Mouse (Mus musculus) cerebellum, postnatal 25 days (tissue): ENCODE results near the gene Prr36.
A peak's percentile ranks its signal among the peaks of the same experiment; 100 is the strongest.
"Not testable (repeated sequence)": the region's sequence is repeated elsewhere in the genome, so short reads cannot be mapped to it uniquely, and the experiment has no call there.

Source experiments
- DNase-seq, 2 experiments: peaks; one replicate each; pipeline ENCODE4 v3.0.0; 2021; ENCODE audit warnings: mixed read lengths in 2 of 2

The Prr36 gene

DNA sequence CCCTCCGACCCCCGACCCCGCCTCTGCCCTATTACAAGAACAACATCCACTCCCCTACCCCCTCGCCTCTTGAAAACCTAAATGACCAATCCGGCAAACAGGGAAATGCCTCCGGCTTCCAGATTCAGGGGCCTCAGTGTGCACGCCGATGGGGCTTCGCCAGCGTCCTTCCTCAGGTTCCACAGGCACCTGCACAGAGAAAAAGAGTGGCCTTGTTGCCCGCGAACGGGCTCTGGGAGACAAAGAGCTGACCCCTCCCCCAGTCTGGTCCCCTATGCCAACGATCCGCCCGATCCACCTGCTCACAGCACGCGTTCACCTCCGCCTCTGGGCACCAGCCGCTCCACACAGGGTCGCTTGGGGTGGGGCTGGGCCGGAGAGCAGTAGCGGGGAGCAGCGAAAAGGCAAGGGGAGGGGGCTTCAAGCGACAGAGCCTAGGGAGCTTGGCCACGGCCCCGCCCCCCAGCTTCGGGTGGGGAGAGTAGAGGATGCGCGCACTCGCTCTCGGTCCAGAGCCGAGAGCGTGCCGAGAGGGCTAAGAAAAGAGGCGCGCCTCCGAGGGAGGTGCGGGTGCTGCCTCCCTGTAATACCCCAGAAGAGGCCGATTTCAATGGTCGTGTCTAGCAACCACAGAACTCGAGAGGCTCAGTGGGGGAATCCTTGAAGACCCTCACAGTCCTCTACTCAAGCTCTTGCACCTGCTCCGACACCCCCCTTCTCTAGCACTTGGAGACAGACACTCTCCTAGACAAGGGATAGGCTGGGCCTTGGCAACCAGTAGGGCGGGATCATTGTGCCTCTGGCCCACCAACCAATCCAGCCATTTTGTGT lies at the start of gene Prr36:
Prr36 (minus strand) TSS at position 669 of the 831 bp plus-strand sequence.
- peak; percentile 78 to 79 for DNase-seq

DNA sequence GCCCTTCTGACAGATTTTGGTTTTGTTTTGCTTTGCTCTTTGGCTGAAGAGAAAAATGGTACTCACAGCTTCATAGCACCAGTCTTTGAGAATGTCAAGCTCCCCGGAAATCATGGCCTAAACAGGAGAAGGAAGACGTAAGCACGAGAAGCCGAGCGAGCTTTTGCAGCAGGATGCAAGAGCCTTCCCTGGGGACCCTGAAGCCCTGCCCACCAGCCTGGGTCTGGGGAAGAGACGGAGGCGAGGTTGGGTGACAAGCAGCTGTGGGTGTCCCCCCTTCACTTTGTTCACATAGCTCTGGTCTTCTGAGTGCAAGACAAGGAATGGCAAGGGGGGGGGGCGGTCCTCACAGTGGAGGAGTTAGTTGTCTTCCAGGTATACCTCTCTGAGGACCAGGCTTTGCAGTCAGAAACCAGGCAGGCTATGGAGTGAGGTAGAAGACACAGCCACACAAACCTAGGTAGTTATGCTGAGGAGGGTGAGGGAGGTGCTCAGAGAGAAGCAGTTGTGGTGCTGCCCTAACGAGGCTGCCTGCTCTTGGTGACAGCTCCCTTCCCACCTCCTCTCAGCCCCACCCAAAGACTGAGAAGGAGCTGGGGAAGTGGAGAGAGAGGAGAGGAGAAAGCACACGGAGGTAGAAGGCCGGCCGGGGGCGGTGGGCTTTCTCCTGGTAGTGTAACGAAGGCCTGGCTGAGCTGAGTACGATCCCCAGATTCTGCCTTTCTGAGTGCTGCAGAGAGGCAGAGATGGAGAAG lies 48.1 kb upstream of the Prr36 start:
- DNase-seq, result no peak

DNA sequence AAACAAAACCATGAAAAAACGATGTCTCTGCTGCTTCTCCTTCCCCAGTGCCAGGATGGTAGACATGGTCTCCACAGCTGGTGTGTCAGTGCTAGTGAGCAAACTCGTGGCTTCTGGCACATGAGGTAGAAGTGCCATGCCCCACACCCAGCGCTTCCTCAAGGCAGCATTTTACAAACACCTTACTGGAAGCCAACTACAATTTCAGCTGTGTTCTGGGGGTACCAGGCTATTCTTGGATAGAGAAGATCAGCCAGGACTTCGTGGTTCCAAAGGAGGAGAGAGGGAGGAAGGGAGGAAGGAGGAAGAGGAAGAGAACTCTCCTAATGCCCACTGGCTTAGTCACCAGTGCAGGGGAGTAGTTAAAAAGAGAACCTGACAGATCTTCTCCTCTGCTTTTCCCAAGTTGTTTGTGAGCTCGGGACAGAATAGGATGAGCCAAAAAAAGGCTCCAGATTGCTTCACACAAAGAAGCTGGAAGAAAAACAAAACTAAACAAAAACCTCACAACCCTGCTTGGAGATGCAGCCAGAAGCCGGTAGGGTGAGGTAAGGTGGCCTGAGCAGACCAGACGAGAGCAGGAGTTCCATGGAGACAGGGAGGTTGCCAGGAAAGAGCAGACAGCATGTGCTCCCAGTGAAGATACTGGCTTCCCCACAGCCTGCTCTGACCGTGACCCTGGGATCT lies 46.0 kb upstream of the Prr36 start:
- no peak for DNase-seq

DNA sequence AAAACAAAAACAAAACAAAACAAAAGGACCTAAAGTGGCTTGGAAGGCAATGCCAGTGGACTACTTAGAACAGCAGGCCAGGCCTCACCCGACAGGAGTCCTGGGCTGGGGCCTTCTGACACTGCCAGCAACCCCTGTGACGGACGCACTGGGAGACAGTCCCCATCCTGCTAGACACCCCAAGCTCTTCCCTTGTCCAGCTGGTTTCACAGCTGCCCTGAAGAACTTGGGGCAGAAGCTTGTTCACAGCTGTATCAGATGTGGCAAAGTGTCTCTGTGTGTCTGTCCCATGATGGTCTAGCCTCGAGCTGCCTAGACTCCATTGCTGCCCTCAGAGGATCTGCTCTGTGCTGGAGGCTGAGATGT lies 42.5 kb upstream of the Prr36 start:
- no peak for DNase-seq

DNA sequence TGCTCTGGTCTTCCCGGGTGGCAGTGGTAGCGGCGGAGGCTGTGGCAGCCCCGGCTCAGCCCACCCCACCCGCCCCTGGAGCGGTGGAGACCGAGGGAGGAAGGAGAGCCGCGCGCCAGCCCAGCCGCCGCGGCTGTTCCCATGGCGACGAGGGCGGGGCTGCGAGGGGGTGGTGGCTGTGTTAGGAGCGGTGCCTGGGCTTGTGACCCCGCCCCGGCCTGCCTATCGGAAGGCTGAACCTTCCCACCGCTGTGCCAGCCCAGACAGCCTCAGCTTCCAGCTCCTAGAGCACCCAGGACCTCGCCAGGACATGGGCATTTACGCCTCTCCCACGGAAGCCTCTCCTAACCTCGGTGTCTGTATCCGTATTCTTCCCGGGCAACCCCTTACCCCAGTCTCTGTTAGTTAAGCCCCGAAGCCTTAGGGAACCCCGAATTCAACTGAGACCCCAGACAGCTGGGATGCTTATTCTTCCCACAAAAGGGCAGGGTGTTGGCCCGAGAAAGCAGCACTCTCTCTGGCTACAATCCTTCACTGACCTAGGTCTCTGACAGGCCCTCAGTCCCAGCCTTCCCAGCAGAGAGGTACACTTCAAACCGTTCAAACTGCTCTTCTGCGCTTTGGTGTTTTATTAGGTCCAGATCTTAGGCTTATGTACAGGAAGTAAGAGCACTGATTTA lies 42.0 kb upstream of the Prr36 start, which contains the start of gene Ctxn1:
Ctxn1 (minus strand) TSS at position 150 of the 680 bp plus-strand sequence.
- peak; percentile 71 to 87 for DNase-seq

DNA sequence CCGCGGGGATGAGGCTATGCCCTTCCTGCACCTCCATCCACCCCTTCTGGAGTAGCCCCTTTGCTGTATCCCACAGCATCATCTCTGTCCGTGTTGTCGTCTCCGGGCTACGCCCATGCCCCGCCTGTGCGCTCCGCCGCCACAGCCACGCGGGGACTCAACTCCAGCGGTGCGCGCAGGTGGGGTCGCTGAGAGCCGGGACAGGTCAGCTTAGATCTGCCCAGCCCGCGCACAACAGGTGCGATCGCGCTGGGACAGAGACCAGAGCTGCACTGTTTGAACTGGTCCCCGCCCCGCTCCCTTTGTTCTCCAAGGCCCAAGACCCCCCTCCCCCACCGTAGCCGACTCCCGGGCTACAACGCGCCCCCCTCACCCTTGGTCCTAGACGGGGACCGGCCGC lies 41.4 kb upstream of the Prr36 start:
- DNase-seq, result peak in 1 of 2 experiments; percentile 42

DNA sequence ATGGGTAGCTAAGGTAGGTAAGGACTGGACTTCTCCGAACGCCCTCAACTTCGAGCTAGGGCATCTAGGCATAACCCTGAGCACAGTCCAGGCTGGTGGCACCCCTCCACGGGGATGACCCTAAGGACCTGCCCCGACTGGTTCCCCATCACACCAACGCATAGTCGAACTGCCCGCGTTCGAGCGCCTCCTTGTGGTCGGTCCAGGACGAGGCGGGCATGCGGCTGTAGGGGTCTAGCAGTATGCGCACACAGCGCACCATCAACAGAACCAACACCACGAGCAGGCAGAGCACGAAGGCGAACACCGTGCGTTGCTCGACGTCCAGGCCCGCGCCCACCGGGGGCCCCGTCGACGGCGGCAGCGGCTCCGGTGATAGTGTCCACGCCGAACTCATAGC lies 41.0 kb upstream of the Prr36 start:
- peak; percentile 64 to 78 for DNase-seq

DNA sequence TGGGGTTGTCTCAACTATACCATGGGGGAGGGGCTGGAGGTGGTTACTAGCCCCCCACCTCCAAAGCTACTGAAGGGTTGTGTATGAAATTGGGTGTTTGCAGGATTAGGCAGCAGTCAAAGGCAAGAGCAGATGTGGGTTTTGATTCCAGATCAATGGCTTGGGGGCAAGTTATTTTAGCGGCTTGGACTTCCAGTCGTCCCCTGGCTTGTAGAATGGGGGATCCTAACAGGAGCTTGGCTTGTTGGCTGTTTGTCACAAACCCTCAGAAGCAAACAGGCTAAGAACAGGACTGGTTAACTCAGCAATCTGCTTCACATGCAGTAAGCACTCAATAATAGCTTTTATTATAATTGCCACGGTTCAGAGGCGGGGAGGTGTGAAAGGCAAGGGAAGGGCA lies 40.1 kb upstream of the Prr36 start:
- peak in 1 of 2 experiments; percentile 2 for DNase-seq

DNA sequence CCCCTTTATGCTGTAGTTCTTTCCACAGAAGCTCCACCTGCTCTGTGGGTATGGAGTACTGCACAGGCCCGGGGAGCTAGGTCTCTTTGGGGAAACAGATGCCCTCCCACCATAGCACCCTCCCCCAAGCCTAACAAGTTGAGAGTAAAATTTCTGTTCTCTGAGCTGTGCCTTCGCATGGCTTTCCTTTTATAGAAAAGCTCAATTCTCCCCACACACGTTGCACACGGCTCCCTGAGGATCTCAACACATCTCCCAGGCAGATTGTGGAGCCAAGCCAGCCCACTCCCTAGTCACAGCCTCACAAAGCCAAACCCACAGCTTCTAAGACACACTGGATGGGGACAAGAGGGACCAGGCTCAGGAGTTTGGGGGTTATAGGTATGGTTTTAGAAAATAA lies 39.7 kb upstream of the Prr36 start:
- peak in 1 of 2 experiments; percentile 4 for DNase-seq

DNA sequence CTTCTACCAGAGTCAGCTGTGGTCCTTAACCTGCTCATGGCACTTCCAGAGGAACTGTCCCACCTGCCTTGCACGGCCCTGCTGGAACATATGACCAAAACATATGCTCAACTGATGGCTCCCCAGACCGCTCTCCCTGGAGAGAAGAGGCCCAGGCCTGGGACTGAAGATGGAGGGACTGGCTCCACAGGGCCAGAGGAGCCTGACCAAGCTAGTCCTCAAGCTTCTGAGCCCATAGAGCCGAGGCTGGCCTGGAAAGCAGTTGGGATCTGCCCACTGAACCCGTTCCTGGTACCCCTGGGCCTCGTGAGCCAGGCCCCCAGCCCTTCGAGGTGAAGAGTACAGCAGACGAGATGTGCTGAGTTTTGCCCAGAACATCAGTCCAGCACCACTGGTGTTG lies 38.2 kb upstream of the Prr36 start:
- DNase-seq, result not testable (repeated sequence)

DNA sequence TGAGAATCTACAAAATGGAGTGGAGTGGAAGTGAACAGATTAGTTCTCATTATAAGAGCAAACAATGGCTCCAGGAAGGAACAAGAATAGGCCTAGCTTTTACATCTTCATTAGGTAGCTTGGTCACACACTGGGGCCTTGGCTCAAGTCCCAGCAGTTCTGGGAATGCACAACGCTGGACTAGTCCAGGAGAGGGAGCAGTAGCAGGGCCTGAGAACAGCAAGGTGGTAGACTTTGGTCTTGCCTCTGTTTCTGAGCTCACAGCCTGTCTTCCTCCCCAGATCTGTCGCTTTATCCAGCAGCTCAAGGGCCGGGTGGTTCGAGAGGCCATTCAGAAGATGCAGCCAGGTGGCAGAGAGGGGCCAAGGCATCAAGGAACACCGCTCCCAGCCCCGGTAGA lies 36.7 kb upstream of the Prr36 start:
- peak; percentile 77 to 90 for DNase-seq

DNA sequence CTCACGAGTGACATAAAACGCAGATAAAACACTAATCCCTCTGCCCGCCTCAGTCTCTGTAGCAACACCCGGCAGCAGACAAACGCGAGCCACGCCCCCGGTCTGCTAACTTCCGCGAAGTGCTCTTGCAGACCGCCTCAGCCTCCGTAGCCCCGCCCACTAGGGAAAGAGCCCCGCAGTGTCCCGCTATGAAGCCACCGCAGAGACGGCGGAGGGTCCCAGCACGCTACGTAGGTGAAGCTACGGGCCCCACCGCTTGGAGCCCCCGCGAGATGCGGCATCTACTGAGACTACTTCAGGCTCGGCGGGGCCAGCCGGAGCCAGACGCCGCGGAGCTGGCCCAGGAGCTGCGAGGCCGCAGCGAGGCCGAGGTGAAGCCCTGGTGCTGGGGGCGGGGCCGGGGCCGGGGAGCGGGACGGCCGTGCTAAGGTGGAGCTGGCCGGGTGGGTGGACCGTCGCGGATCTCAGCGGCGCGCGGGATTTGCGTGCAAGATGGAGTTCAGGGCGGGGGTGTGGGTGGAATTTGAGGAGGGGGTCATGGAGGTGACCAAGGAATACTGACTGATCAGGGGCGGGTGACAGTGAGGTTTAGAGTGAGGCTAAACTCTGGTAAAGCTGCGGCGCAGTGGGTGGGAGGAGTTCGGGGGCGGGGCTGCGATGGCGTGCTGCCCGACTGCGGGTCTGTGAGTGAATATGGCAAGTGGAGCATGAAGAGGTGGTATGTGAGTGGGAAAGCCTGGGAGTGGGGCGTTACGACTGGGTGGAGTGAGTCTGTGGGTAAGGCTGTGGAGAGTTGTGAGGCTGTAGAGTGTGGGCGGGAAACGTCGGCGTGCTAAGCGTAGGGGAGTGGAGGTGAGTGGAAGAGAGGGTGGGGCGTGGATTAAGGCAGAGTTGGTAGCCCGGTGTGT lies 35.9 kb upstream of the Prr36 start, which contains the start of gene Snapc2:
Snapc2 (plus strand) TSS at position 147 of the 908 bp plus-strand sequence.
- peak; percentile 95 to 97 for DNase-seq

DNA sequence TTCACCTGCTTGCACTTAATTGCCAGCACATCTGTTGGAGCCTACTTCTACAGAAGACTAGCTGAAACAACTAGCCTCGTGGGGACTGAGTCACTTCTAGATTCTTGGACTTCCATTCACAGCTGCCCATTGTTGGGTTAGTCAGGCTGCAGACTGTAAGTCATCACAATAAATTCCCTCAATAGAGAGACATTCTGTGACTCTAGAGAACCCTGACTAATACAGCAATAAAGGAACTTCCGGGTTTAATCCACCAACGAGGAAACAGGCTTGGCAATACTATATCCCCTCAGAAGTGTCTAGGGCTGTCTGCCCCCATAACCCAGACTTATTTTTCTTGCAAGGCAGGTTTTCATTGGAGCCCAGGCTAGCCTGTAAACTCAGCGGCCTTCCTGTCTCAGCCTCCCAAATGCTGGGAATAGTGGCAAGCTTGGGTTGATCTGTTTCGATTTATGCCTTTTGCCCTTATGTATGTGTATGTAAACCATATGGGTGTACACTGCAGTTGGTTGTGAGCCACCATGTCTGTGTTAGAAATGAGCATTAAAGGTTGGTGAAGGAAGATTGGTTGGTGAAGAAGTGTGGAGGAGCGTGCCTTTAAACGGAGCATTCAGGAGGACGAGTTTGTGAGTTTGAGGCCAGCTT lies 35.0 kb upstream of the Prr36 start:
- peak in 1 of 2 experiments; percentile 6 for DNase-seq

DNA sequence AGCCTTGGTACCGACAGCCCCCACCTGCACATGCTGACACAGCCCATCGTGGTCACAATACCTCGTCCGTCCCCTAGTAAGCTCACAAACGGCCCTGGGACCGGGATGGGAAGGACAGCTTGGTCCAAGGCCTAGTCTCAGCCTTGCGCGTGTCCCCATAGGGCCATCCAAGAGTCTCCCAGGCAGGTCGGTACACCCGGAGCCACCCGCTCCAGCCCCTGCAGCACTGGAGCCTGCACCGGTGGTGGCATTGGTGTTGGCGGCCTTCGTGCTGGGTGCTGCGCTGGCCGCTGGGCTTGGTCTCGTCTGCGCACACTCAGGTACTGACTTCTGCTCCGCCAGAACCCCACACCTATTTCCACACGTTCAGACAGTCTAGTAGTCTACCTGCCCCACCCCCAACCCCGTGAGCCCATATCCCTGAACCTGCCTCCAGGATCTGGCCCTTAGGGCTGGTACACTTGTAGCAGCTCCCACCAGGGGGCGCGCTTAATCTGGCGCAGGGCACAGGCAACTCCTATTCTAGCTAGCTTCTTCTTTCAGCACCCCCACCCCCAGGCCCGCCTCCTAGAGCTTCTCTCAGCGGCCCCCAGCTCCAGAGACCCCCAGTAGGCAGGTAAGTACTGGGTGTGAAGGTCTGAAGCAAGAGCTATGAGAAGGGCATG lies 33.2 kb upstream of the Prr36 start:
- DNase-seq, result peak; percentile 85 to 92

DNA sequence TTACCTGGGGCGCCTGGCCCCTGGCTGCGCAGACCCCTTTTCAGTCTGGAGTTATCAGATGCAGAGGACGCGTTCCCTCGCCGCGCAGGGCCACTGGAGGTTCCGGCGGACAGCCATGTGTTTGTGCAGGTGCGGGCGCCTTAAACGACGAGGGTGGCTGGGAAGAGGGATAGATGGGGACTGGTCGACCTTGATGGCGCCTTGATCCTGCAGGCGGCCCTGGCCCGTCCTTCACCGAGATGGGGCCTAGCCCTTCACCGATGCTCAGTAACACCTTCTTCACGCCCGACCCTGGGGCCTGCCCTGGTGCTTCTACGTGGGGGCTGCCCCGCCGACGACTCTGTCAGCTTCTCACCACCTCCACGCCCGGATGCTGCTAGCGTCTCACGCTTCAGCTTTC lies 32.0 kb upstream of the Prr36 start:
- peak in 1 of 2 experiments; percentile 19 for DNase-seq

DNA sequence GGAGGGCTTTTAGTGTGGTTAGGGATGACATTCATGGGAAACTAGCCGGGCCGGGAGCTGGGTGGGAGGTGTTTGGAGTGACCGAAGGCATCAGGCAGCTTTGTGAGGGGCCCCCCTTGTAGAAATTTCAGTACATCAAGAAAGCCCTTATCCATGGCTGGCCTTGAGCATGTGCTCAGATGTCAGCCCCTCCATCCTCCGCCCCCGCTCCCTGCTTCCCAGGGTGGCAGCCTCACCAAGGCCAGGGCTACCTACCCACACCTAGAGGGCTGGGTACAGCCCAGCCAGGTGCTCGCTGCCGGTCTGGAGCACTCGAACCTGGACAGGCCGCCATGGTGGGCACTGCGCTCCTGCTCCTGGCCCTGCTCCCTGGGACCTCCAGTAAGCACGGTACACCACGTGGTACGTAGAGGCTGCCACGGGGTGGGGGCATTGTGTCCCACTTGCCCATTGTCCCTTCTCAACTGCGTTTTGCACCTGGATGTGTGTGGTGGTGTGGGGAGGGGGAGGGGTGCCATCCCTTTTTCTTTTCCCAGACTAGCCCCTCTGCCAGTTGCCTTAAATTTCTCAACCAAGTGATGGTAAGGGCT lies 30.8 kb upstream of the Prr36 start, which contains the start of gene Tgfbr3l:
Tgfbr3l (plus strand) TSS at position 264 of the 590 bp plus-strand sequence.
- DNase-seq, result no peak

DNA sequence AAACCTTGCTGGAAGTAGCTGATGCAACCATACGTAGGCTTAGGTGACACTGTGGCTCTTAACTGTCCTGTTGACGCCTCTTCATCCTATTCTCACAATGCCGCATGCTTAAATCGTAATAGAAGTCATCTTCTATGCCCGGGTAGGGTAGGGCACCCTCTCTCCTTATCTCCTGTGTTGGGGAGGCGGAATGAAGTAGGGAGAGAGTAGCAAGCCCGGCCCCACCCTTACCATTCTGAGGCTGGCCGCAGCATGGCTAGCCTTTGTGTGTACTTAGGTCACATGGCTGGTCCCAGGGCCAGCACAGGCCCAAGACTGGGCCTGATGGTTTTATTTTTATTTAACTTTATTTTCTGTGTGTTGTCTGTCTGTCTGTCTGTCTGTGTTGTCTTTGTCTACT lies 30.0 kb upstream of the Prr36 start:
- DNase-seq, result no peak

DNA sequence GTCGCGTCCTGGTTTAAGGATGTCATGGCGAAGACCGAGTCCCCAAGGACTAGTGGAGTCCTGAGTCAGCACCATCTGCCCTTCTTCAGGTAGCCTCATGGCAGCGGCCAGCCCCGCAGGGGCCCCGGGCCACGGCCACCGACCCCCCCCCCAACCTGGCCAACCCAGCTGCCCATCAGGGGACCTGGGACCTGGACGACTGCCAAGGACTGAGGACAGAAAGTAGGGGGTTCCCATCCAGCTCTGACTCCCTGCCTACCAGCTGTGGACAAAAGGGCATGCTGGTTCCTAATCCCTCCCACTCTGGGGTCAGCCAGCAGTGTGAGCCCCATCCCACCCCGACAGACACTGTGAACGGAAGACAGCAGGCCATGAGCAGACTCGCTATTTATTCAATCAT lies 28.5 kb upstream of the Prr36 start:
- DNase-seq, result peak in 1 of 2 experiments; percentile 40

DNA sequence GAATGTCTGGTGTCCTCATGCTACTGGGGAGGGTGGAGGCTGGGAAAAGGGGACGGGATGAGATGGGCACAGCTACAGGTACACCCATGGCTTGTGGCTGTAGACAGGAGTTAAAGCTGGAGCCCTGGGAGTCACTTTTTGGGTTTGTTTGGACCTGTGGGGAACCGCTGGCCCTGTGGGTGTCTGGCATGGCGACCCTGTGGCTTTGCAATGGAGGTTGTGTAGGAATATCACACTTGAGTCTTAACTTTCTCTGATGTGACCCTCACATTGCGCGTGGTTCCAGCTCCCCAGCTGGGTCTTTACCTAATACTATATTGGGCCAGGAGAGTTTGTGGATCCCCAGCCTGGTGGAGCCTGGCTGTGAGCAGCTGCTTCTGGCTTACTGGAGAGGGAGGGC lies 27.8 kb upstream of the Prr36 start:
- DNase-seq, result no peak
